Mouse (Mus musculus): ENCODE data around the gene Ube2d1.

GRCm38 (mm10) chr10:71310288-71310687 is 25.2 kb upstream of the Ube2d1 start:
- TF ChIP-seq CTCF (IDR thresholded peaks at IDR 0.05; ENCODE audit: low read depth, low read length) (no peak), POLR2A (IDR thresholded peaks at IDR 0.05; ENCODE audit: insufficient read depth, low read length) (no peak)
